Mouse (Mus musculus) forebrain, embryonic 11.5 days (tissue): Measurements from ENCODE around the gene Prok1. TPM values are rescaled to one million over a fixed set of nuclear protein-coding genes. Genes with fewer than 3 reads are reported as not detected.

ENCODE experiments used
- ATAC-seq: fragments of 200-750 bp; cut with Nextera tagmentation; replicated peaks from 2 replicates; pipeline ENCODE4 v1.8.0; 2017; ENCODE audit warnings: moderate TSS enrichment; ENCODE audit not compliant: low FRiP score
- DNase-seq: peaks from one replicate; pipeline ENCODE4 v3.0.0-alpha.2; 2017; ENCODE audit warnings: low spot score
- H3K27ac ChIP-seq: fragments of 300-500 bp; sonication (generic); 2 replicates; pipeline ENCODE4 v1.5.1; 2014; ENCODE audit warnings: low read depth, low read length
- H3K27me3 ChIP-seq: fragments of 300-500 bp; sonication (generic); 2 replicates; pipeline ENCODE4 v1.6.1; 2014; ENCODE audit warnings: mild to moderate bottlenecking, low read length, mixed read lengths; ENCODE audit not compliant: control insufficient read depth, insufficient read depth
- H3K36me3 ChIP-seq: fragments of 300-500 bp; sonication (generic); 2 replicates; pipeline ENCODE4 v1.6.1; 2014; ENCODE audit warnings: mild to moderate bottlenecking, low read length, moderate library complexity, mixed read lengths; ENCODE audit not compliant: control insufficient read depth, insufficient read depth
- H3K4me1 ChIP-seq: fragments of 300-500 bp; sonication (generic); replicated peaks from 2 replicates; pipeline ENCODE4 v1.6.1; 2014; ENCODE audit warnings: low read length, mixed read lengths; ENCODE audit not compliant: control insufficient read depth, insufficient read depth
- H3K4me2 ChIP-seq: fragments of 300-500 bp; sonication (generic); 2 replicates; pipeline ENCODE4 v1.6.1; 2014; ENCODE audit warnings: low read depth, mild to moderate bottlenecking, low read length, moderate library complexity, mixed read lengths; ENCODE audit not compliant: severe bottlenecking
- H3K4me3 ChIP-seq: fragments of 300-500 bp; sonication (generic); 2 replicates; pipeline ENCODE4 v1.5.1; 2014; ENCODE audit warnings: low read depth, low read length
- H3K9ac ChIP-seq: fragments of 300-500 bp; sonication (generic); 2 replicates; pipeline ENCODE4 v1.6.1; 2014; ENCODE audit warnings: low read length
- H3K9me3 ChIP-seq: fragments of 300-500 bp; sonication (generic); 2 replicates; pipeline ENCODE4 v1.6.1; 2016; ENCODE audit warnings: low read length, mixed read lengths; ENCODE audit not compliant: control insufficient read depth
- WGBS: fragments of 180-500 bp; shearing (Covaris S2); extraction: QIAGEN DNeasy Blood & Tissue Kit; methylation state at CpG from one replicate; pipeline ENCODE4 v1.1.7; 2014; 5-methylcytosine and 5-hydroxymethylcytosine counted together
- polyA plus RNA-seq: library from polyadenylated mRNA; unstranded; fragments of >200 nt; fragmentation: Nextera tagmentation; extraction: Ambion mirVana; gene quantifications from 2 replicates; pipeline ENCODE4 v1.2.1, GENCODE M21; 2014

Prok1 gene
- polyA plus RNA-seq, 1 experiment from 2014 or later = not detected

DNA sequence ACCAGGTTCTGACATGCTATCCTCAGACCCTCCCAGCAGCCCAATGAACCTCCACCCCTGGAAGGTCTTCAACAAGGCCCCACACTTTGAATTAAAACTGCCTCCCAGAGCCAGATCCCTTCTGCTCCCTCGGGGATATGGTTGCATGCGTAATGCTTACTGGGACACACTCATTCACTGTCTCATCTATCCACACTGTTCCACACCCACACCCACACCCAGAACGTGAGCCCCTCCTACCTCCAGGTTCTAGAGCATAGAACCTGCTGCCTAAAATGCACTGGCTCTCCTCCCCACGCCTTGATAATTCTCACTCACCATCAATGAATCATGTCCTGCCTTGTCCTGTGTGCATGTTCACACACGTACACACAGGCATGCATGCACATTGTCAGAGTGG is 24.9 kb downstream of the Prok1 start:
- 85% methylated on average over 5 of the region's 5 CpGs for WGBS
- Histone ChIP-seq H3K4me2 (no peak overlapping the region), H3K27ac (no peak overlapping the region), H3K27me3 (no peaks in the 10 kb centered on the region), H3K36me3 (no peaks in the 10 kb centered on the region), H3K4me1 (no peaks in the 10 kb centered on the region), H3K9me3 (no peaks in the 10 kb centered on the region), H3K9ac (no peak overlapping the region), H3K4me3 (no peak overlapping the region)
- ATAC-seq = no peak
- DNase-seq = no peak

DNA sequence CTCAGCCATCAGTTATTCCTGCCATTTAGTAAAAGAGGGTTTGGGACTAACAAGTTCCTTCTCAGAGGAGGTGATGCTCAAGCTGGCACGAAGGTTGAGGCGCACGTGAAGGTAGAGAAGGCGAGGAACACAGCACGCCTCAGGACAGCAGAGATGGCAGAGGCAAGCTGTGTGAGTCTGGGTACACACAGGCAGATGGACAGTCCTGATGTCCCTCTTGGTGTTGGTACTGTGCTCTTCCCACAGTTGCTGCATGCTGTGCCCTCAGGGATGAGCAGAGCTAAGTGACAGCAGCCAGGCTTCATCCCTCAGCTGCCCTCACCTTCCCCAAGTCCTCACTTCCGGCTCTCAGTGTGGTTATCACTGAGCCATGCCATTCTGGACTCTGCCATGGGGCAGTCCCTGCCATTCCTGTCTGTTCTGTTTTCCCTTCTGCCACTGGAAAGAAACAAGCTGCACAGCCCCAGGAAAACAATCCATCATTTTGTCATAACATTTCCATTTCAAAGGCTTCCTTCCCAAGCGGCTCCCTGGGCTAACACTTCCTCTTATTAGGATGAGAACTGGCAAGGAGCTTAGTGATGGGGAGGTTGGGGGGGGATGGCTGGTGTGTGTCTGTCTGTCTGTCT is 31.8 kb downstream of the Prok1 start:
- no peaks in the 10 kb centered on the region for H3K9me3 ChIP-seq
- no peak overlapping the region for H3K4me3 ChIP-seq
- WGBS = 76% methylated on average over 7 of the region's 7 CpGs
- DNase-seq (no peak), ATAC-seq (no peak)
- no peak overlapping the region for H3K4me2 ChIP-seq
- H3K4me1 ChIP-seq = no peaks in the 10 kb centered on the region; the same call in 1 of the 2 replicates
- H3K36me3 ChIP-seq = no peaks in the 10 kb centered on the region
- no peaks in the 10 kb centered on the region for H3K27me3 ChIP-seq
- H3K9ac ChIP-seq = no peak overlapping the region
- H3K27ac ChIP-seq = no peak overlapping the region

DNA sequence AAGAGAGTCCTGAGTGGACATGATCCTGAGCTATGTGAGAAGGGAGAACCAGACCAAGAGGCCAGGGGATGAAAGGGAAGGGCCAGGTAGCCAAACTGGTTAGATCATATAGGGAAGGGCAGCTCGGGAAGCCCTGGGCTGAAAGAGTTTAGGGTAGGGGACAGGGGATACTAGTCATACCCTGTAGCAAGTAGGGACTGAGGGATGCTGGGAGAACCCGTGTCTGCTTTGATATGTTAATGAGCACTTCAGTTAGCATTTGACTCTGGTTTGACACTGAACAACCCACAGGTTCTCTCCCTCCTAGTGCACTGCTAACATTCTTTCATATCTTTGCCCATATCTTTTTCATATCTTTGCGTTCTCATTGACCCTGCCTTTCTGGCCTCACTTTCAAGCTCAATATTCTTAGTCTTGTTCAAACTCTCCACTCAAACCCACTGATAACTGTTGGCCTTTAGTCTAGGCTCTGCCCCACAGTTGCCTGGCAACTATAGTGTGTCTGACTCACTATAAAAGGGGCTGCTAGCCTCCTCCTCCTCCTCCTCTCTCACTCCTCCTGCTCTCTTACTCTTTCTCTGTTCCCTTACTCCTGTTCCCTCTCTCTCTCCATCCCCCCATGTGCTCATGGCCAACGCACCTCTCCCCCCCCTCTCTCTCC is 32.9 kb downstream of the Prok1 start:
- Histone ChIP-seq H3K9me3 (no peaks in the 10 kb centered on the region), H3K4me3 (no peak overlapping the region), H3K4me1 (no peaks in the 10 kb centered on the region; the same call in 1 of the 2 replicates), H3K27ac (no peak overlapping the region), H3K4me2 (no peak overlapping the region), H3K36me3 (no peaks in the 10 kb centered on the region), H3K27me3 (no peaks in the 10 kb centered on the region), H3K9ac (no peak overlapping the region)
- DNase-seq (no peak), ATAC-seq (0 out of 2 replicates have a peak, but pooled peaks have one; percentile 14)
- 55% methylated on average over 4 of the region's 4 CpGs for WGBS

DNA sequence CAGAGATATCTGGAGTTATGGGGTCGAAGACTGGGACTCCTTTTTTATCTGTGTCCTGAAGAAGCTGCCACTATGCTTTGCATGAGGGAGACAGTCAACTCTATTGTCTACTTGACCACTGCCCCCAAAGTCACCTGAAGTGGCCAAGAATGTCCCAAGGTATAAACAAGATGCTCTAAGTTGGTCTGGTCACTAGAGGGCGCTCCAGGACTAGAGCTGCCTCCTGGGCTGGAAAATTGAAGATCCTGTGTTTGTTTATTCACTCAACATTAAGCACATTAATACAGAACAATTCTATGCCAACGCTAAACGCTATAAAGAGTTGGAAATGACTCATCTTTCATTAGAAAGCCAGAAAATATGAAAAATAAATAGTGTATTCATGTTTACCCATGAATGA is 33.5 kb downstream of the Prok1 start:
- H3K4me3 ChIP-seq = no peak overlapping the region

DNA sequence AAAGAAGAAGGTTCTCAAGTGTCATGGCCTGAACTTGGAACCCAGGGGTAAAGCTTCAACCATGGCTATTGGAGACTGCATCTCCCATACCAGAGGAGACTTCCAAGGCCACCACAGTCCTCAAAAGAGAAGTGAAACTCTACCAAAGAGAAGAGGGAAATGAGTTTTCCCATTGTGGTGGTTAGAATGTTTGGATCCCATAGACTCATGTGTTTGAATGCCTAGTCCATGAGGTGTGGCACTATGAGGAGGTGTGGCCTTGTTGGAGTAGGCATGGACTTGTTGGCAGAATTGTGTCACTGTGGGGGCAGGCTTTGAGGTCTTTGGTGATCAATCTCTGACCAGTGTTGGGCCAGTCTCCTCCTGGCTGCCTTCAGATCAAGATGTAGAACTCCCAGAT is 34.3 kb downstream of the Prok1 start:
- H3K9ac ChIP-seq = no peak overlapping the region
- no peak for ATAC-seq
- no peak overlapping the region for H3K4me2 ChIP-seq
- H3K4me3 ChIP-seq = no peak overlapping the region
- no peaks in the 10 kb centered on the region for H3K9me3 ChIP-seq
- H3K4me1 ChIP-seq = no peaks in the 10 kb centered on the region; the same call in 1 of the 2 replicates
- H3K36me3 ChIP-seq = no peaks in the 10 kb centered on the region
- no peaks in the 10 kb centered on the region for H3K27me3 ChIP-seq
- H3K27ac ChIP-seq = no peak overlapping the region
- DNase-seq = no peak

More for the DNA sequence above, 33.5 kb downstream of the Prok1 start:
- Histone ChIP-seq H3K4me2 (no peak overlapping the region), H3K27me3 (no peaks in the 10 kb centered on the region), H3K9ac (no peak overlapping the region), H3K27ac (no peak overlapping the region), H3K9me3 (no peaks in the 10 kb centered on the region), H3K4me1 (no peaks in the 10 kb centered on the region; the same call in 1 of the 2 replicates), H3K36me3 (no peaks in the 10 kb centered on the region)
- WGBS = 21% methylated on average over 4 of the region's 4 CpGs
- DNase-seq (peak; percentile 77), ATAC-seq (no peak; the same call in 1 of the 2 replicates)

DNA sequence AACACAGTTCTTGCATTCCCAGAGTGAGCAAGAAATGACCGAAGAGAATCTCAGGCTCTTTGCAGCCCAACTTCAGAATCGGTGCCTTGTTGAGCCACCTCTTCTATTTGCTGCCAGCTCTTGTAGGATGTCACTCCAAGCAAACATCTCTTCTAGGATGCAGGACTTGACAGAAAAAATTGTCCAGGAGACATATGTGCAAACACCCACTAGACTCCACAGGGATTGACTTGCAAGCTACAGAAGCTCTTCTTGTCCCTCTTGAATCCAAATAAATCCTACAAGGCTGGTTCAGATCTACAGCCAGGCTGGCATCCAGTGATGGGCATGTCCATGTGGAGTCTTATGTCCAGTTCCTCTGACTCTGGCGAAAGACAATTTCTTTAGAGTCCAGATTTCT is 35.1 kb downstream of the Prok1 start:
- DNase-seq (no peak), ATAC-seq (no peak)
- H3K9ac ChIP-seq = no peak overlapping the region
- WGBS = 84% methylated on average over 3 of the region's 3 CpGs
- no peak overlapping the region for H3K27ac ChIP-seq
- H3K9me3 ChIP-seq = no peaks in the 10 kb centered on the region
- H3K36me3 ChIP-seq = no peaks in the 10 kb centered on the region
- no peaks in the 10 kb centered on the region; the same call in 1 of the 2 replicates for H3K4me1 ChIP-seq
- H3K4me3 ChIP-seq = no peak overlapping the region
- no peaks in the 10 kb centered on the region for H3K27me3 ChIP-seq
- no peak overlapping the region for H3K4me2 ChIP-seq

DNA sequence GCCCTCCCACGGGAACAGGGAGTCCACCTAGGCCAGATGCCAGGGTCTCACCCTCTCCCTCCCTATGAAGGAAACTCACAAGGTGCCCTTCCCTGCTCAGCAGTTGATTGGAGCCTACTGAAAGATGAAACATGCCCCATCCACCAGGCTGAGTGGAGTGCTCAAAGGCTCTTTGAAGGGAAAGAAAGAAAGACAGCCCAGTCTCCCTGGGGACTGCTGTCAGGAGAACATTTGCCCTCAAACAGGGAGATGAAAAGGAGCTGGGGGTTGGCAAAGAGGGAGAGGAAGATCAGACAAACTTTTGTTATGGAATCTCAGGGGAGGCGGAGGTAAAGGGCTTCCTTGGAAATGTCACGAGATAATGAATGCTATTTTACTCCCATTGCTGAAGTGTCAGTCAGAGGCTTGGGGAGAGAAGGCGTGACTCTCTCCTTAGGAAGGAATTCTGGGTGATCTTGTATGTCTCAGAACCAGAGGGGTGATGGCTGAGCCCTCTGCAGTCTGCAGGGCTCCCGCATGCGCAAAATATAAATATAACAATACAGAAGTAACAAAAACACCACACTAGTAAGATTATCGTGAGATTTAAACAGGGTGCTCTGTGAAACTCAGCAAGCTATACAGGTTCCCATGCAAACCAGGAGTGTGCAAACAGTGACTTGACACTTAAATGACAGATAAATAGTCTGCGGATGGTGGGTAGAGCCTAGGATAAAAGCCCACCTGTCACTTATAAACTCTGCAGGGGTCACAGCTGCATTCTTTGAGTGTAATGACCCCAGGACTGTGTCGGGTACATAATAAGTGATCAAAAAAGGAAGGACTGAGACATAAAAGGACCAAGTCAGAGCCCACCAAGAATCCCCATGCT is 38.0 kb downstream of the Prok1 start:
- ATAC-seq = no peak
- H3K9me3 ChIP-seq = no peaks in the 10 kb centered on the region
- H3K27me3 ChIP-seq = no peaks in the 10 kb centered on the region
- H3K36me3 ChIP-seq = no peaks in the 10 kb centered on the region
- no peak overlapping the region for H3K9ac ChIP-seq
- H3K4me2 ChIP-seq = no peak overlapping the region
- no peaks in the 10 kb centered on the region; the same call in 1 of the 2 replicates for H3K4me1 ChIP-seq
- no peak for DNase-seq
- 50% methylated on average over 9 of the region's 9 CpGs for whole genome bisulfite sequencing
- no peak overlapping the region for H3K4me3 ChIP-seq
- H3K27ac ChIP-seq = no peak overlapping the region

DNA sequence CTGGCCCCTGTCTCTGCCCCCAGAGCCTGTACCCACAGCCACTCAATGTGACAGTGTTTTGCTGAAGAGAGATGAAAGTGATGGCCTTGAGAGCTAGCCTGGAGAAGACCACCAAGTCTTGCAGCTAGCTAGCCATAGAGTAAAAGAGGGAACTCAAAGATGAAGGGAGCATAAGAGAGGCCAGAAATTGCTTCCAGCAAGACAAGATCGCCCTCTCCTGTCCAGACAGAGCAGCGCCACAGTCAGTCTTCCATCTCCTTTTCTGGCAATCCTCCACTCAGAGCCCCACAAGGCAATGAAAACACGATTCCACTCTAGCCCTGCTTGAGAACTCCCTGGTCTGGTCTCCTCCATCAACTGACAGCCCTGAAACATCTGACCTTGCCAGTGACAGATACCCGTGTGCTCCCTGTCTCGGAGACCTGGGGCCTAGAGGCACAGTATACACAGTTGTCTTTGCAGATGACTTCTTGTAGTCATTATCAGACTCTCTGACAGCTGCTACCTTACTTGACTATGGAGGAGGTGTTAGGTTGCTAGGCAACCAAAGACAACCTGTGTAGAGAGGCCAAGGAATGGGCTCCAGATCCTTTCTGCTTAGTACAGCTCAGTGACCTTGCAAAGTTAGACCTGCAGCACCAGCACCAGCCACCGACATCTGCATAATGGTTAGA is 51.1 kb downstream of the Prok1 start:
- 44% methylated on average over 6 of the region's 6 CpGs for whole genome bisulfite sequencing

More for the DNA sequence above, 51.1 kb downstream of the Prok1 start:
- H3K27ac ChIP-seq = no peak overlapping the region
- H3K9ac ChIP-seq = no peak overlapping the region
- no peak overlapping the region for H3K4me2 ChIP-seq
- no peaks in the 10 kb centered on the region for H3K9me3 ChIP-seq
- DNase-seq (peak; percentile 55), ATAC-seq (peak; percentile 66)
- no peak overlapping the region for H3K4me3 ChIP-seq
- H3K36me3 ChIP-seq = no peaks in the 10 kb centered on the region
- no peaks in the 10 kb centered on the region for H3K27me3 ChIP-seq
- H3K4me1 ChIP-seq = no peaks in the 10 kb centered on the region
